Mouse (Mus musculus) megakaryocyte-erythroid progenitor cell, adult 5-6 weeks (primary cell): Measurements from ENCODE around the gene Pdcd6. TPM values are rescaled to one million over a fixed set of nuclear protein-coding genes. Genes with fewer than 3 reads are reported as not detected.

Experiments used
- ATAC-seq: replicated peaks from 2 replicates; pipeline ENCODE4 v1.8.0; 2016; ENCODE audit warnings: mild to moderate bottlenecking, inconsistent platforms; ENCODE audit not compliant: severe bottlenecking, poor library complexity, low FRiP score, low TSS enrichment
- total RNA-seq, 2 experiments: library from RNA; stranded (forward) in 1 of 2; stranded (reverse) in 1 of 2; fragments of 200-1000, 215-1000 nt in 1 of 2; fragments of >200 nt in 1 of 2; fragmentation: Nextera tagmentation in 1 of 2; gene quantifications; 2 replicates each; pipeline ENCODE4 v1.2.3; 2014 to 2017

Pdcd6 gene
- total RNA-seq, 2 experiments from 2014 or later = 107 to 146 TPM

GRCm38 (mm10) chr13:74292167-74292566, 25.2 kb downstream of the Pdcd6 start, which contains the start of gene Ahrr:
Gene Ahrr (minus strand): TSS chr13:74292331.
- peak; percentile 99 for ATAC-seq

GRCm38 (mm10) chr13:74289646-74290045, 27.7 kb downstream of the Pdcd6 start:
- no peak for ATAC-seq

- no peak for ATAC-seq
Observed at GRCm38 (mm10) chr13:74282299-74282698, 35.1 kb downstream of the Pdcd6 start.

- peak; percentile 49; the same call in 1 of the 2 replicates for ATAC-seq
Observed at GRCm38 (mm10) chr13:74275726-74276125, 41.7 kb downstream of the Pdcd6 start.

- ATAC-seq = peak; percentile 82
Observed at GRCm38 (mm10) chr13:74260231-74260992, 57.0 kb downstream of the Pdcd6 start.

- ATAC-seq = peak; percentile 63
Observed at GRCm38 (mm10) chr13:74259460-74260230, 57.7 kb downstream of the Pdcd6 start.

Other genes with a start within 250 kb of the Pdcd6 start
- not detected in 2 replicates for gene Slc9a3, start 196.1 kb downstream of the Pdcd6 start, total RNA-seq (2014; fragmentation: Nextera tagmentation)
- gene Slc9a3, start 196.1 kb downstream of the Pdcd6 start, total RNA-seq (2017) = not detected in 2 replicates
- 31.8 and 34.2 TPM in 2 replicates for gene Exoc3, start 108.8 kb downstream of the Pdcd6 start, total RNA-seq (2014; fragmentation: Nextera tagmentation)
- 30.3 and 38.6 TPM in 2 replicates for gene Exoc3, start 108.8 kb downstream of the Pdcd6 start, total RNA-seq (2017)
- not detected in 2 replicates for gene Ahrr, start 25.2 kb downstream of the Pdcd6 start, total RNA-seq (2014; fragmentation: Nextera tagmentation)
- 0.80 TPM in 1 of 2 replicates, not detected in the other for gene Ahrr, start 25.2 kb downstream of the Pdcd6 start, total RNA-seq (2017)
- gene Sdha, start 32.7 kb upstream of the Pdcd6 start, total RNA-seq (2014; fragmentation: Nextera tagmentation) = 173 and 209 TPM in 2 replicates
- 330 and 537 TPM in 2 replicates for gene Sdha, start 32.7 kb upstream of the Pdcd6 start, total RNA-seq (2017)
- 21.0 and 28.1 TPM in 2 replicates for gene Ccdc127, start 32.7 kb upstream of the Pdcd6 start, total RNA-seq (2014; fragmentation: Nextera tagmentation)
- gene Ccdc127, start 32.7 kb upstream of the Pdcd6 start, total RNA-seq (2017) = 41.0 and 71.2 TPM in 2 replicates
- not detected in 2 replicates for gene Lrrc14b, start 46.4 kb upstream of the Pdcd6 start, total RNA-seq (2014; fragmentation: Nextera tagmentation)
- not detected in 2 replicates for gene Lrrc14b, start 46.4 kb upstream of the Pdcd6 start, total RNA-seq (2017)
- 1.0 and 2.0 TPM in 2 replicates for gene Zfp72, start 73.3 kb upstream of the Pdcd6 start, total RNA-seq (2014; fragmentation: Nextera tagmentation)
- 1.6 and 7.2 TPM in 2 replicates for gene Zfp72, start 73.3 kb upstream of the Pdcd6 start, total RNA-seq (2017)
- gene Ftl1-ps1, start 82.1 kb upstream of the Pdcd6 start, total RNA-seq (2014; fragmentation: Nextera tagmentation) = 33.0 and 41.4 TPM in 2 replicates
- 13.7 and 17.1 TPM in 2 replicates for gene Ftl1-ps1, start 82.1 kb upstream of the Pdcd6 start, total RNA-seq (2017)
- 10.5 and 15.8 TPM in 2 replicates for gene Zfp825, start 176.4 kb upstream of the Pdcd6 start, total RNA-seq (2014; fragmentation: Nextera tagmentation)
- 3.4 and 15.7 TPM in 2 replicates for gene Zfp825, start 176.4 kb upstream of the Pdcd6 start, total RNA-seq (2017)